Mouse (Mus musculus): ENCODE data around the gene Clybl. TPM values are rescaled to one million over a fixed set of nuclear protein-coding genes. Genes with fewer than 3 reads are reported as not detected.

Clybl gene
- polyA plus RNA-seq, 1 experiment from 2014 or later: 21.6 TPM

DNA sequence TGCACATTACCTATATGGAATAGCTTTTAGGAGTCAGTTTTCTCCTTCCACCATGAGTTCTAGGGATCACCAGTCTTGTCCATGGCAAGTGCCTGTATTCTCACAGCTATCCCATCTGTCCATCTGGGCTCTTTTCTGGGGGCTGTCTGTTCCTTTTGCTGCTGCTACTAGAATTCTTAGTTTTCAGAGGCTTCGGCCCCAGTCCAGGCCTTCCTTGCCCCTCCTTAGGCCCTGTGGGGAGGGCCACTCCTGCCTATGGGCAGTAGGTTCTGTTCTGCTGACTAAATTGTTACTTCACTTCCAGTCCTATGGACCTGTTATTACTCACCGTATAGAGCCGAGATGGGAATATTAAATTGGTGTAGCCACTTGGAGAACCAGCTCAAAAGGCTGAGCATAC, 182.5 kb downstream of the Clybl start:
- no peak overlapping the region for H3K4me2 ChIP-seq (ENCODE audit: low read length)
- no peaks in the 10 kb centered on the region for H3K27me3 ChIP-seq (replicated peaks; ENCODE audit: control insufficient read depth, insufficient read depth, low read length)

DNA sequence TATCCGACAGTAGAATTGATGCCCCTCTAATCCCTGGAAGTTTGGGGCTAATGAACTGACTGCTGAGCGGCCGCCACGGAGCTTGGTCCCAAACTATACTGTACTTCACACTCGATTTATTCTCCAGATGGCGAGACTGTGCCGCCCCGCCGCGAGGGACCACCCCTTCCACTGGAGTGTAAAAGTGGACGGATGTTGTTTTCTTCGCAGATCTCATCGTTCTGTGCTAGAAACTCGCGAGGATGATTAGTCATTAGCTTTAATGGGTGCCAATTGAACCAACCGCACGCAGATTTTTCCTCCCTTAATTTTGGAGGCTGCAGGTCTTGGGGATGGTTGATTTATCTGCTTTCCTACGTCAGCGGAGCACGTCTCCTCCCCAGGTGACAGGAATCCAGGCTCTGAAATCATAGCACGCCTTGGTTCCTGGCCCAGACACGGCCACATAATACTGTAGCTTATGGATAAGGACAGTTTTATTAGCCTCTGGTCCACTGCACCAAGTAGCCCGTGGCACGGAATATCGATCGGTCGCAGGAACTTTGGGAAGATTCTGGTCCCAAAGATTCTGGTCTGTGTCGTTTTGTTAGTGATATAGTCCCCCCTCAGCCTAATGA, 185.9 kb downstream of the Clybl start:
- Histone ChIP-seq H3K4me1 (ENCODE audit: control insufficient read depth, insufficient read depth, low read depth, low read length) (0 out of 2 replicates have a peak, but pooled peaks cover 2% of the 10 kb centered on the region), H3K27ac (ENCODE audit: low read depth, low read length) (peak overlapping the region; percentile 64), H3K27me3 (replicated peaks; ENCODE audit: control insufficient read depth, insufficient read depth, low read length) (peaks cover 2% of the 10 kb centered on the region; the same call in 1 of the 2 replicates), H3K4me3 (ENCODE audit: low read length) (no peak overlapping the region), H3K36me3 (ENCODE audit: control insufficient read depth, insufficient read depth, low read length) (no peaks in the 10 kb centered on the region), H3K9ac (ENCODE audit: low read depth, low read length) (no peak overlapping the region), H3K4me2 (ENCODE audit: low read length) (peak overlapping the region; percentile 27), H3K9me3 (ENCODE audit: control insufficient read depth, low read length) (no peaks in the 10 kb centered on the region)
- ATAC-seq: peak; percentile 91
- 54% methylated on average over 28 of the region's 28 CpGs for WGBS

More for the DNA sequence above, 182.5 kb downstream of the Clybl start:
- Histone ChIP-seq H3K27ac (ENCODE audit: low read depth, low read length) (no peak overlapping the region; the same call in 1 of the 2 replicates), H3K4me1 (ENCODE audit: control insufficient read depth, insufficient read depth, low read depth, low read length) (0 out of 2 replicates have a peak, but pooled peaks cover 2% of the 10 kb centered on the region), H3K9ac (ENCODE audit: low read depth, low read length) (no peak overlapping the region), H3K9me3 (ENCODE audit: control insufficient read depth, low read length) (no peaks in the 10 kb centered on the region), H3K36me3 (ENCODE audit: control insufficient read depth, insufficient read depth, low read length) (no peaks in the 10 kb centered on the region), H3K4me3 (ENCODE audit: low read length) (no peak overlapping the region)
- 93% methylated on average over 3 of the region's 3 CpGs for WGBS
- ATAC-seq: no peak

DNA sequence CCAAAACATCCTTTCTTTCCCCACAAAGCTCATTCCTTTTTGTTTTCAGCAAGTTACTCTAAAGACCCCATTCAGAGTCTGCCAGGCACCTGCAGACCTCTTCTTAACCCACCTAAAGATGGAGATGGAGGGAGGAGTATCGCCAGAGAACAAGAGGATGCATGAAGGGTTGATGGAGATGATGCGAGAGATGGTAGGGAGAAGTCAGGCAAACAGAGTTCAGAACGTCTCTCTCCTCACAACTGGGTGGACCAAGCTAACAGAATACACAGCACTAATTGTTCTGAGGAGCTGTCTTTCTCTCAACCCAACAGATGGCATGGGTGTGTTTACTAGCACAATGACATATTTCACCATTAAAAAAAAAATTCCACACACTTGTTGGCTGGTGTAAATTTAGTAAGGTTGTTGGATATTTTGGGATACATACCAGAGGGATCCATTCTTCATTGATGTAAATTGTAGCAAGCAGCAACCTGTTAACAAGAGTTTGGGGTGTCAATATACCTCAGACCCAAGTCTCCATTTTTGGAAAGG, 186.4 kb downstream of the Clybl start:
- 66% methylated on average over 3 of the region's 3 CpGs for WGBS
- Histone ChIP-seq H3K9ac (ENCODE audit: low read depth, low read length) (no peak overlapping the region), H3K4me3 (ENCODE audit: low read length) (no peak overlapping the region), H3K4me2 (ENCODE audit: low read length) (no peak overlapping the region; the same call in 1 of the 2 replicates), H3K27ac (ENCODE audit: low read depth, low read length) (peak overlapping the region; percentile 64), H3K36me3 (ENCODE audit: control insufficient read depth, insufficient read depth, low read length) (no peaks in the 10 kb centered on the region), H3K9me3 (ENCODE audit: control insufficient read depth, low read length) (no peaks in the 10 kb centered on the region), H3K27me3 (replicated peaks; ENCODE audit: control insufficient read depth, insufficient read depth, low read length) (peaks cover 2% of the 10 kb centered on the region; the same call in 1 of the 2 replicates), H3K4me1 (ENCODE audit: control insufficient read depth, insufficient read depth, low read depth, low read length) (0 out of 2 replicates have a peak, but pooled peaks cover 2% of the 10 kb centered on the region)
- no peak for ATAC-seq

DNA sequence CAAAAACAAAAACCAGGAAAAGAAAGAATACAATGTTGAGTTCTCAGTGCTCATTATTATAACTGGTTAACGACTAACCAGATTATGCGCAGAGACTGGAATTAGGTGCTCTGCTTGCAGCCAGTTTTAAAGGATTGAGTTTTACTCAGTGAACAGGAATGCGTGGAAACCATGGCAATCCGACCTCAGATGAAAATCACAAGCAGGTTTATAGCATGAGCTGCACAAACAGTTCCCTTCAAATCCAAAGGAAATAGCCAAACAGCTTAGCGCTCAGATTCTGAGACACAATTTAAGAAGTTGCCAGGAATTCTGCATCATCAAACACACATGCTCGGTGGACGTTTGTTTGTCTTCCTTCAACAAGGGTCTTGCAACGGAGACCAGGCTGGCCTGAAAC, 187.0 kb downstream of the Clybl start:
- no peak overlapping the region for H3K4me2 ChIP-seq (ENCODE audit: low read length)
- H3K27me3 ChIP-seq (replicated peaks; ENCODE audit: control insufficient read depth, insufficient read depth, low read length): peaks cover 2% of the 10 kb centered on the region; the same call in 1 of the 2 replicates
- H3K4me1 ChIP-seq (ENCODE audit: control insufficient read depth, insufficient read depth, low read depth, low read length): peaks cover 3% of the 10 kb centered on the region; the same call in 1 of the 2 replicates
- H3K9ac ChIP-seq (ENCODE audit: low read depth, low read length): no peak overlapping the region
- H3K9me3 ChIP-seq (ENCODE audit: control insufficient read depth, low read length): no peaks in the 10 kb centered on the region
- H3K4me3 ChIP-seq (ENCODE audit: low read length): no peak overlapping the region
- WGBS: 75% methylated on average over 8 of the region's 8 CpGs
- H3K27ac ChIP-seq (ENCODE audit: low read depth, low read length): no peak overlapping the region
- no peaks in the 10 kb centered on the region for H3K36me3 ChIP-seq (ENCODE audit: control insufficient read depth, insufficient read depth, low read length)
- no peak for ATAC-seq

DNA sequence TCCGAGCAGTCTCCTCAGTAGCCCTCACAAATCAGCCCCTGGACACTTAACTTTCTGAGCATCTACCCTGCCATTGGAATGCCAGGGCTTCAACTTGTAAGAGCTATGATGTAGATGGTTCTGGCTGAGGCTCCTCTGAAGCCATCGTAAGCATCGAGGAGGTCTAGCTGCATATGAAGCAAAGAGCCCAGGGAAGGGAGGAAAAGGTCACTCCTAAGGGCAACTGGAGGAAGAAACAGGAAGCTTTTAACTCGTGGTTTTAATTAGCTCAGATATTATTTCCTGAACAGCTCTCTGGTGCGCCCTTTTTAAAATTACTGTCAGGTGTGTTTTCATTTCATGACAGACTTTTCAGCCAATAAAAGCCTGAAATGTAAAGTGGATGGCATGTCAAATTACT, 190.5 kb downstream of the Clybl start:
- Histone ChIP-seq H3K4me1 (ENCODE audit: control insufficient read depth, insufficient read depth, low read depth, low read length) (peaks cover 4% of the 10 kb centered on the region), H3K36me3 (ENCODE audit: control insufficient read depth, insufficient read depth, low read length) (no peaks in the 10 kb centered on the region), H3K4me2 (ENCODE audit: low read length) (no peak overlapping the region), H3K9me3 (ENCODE audit: control insufficient read depth, low read length) (no peaks in the 10 kb centered on the region), H3K4me3 (ENCODE audit: low read length) (no peak overlapping the region), H3K9ac (ENCODE audit: low read depth, low read length) (no peak overlapping the region), H3K27me3 (replicated peaks; ENCODE audit: control insufficient read depth, insufficient read depth, low read length) (peaks cover 6% of the 10 kb centered on the region), H3K27ac (ENCODE audit: low read depth, low read length) (no peak overlapping the region)
- ATAC-seq: no peak
- 69% methylated on average over 5 of the region's 5 CpGs for WGBS

DNA sequence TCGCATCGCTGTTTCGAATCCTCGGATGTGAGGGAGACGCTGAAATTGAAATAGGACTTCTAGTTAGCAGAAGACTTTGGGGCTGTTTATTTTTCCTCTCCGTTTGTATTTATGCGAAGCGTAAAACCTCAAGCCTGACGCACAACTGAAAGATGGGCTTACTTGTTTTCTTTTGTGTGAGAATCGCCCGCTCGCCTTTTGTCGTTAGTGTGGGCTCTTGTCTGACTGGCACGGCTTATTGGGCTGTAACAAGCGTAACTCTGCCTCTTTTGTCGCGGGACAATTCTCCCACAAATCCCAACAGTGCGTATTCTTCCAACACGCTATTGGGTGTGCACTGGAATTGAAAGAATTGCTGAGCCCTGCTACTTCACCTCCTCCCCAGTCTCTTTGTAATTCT, 192.0 kb downstream of the Clybl start:
- Histone ChIP-seq H3K4me3 (ENCODE audit: low read length) (peak overlapping the region; percentile 18), H3K4me2 (ENCODE audit: low read length) (peak overlapping the region; percentile 45), H3K9ac (ENCODE audit: low read depth, low read length) (peak overlapping the region; percentile 31), H3K9me3 (ENCODE audit: control insufficient read depth, low read length) (no peaks in the 10 kb centered on the region), H3K27me3 (replicated peaks; ENCODE audit: control insufficient read depth, insufficient read depth, low read length) (peaks cover 6% of the 10 kb centered on the region), H3K36me3 (ENCODE audit: control insufficient read depth, insufficient read depth, low read length) (no peaks in the 10 kb centered on the region), H3K4me1 (ENCODE audit: control insufficient read depth, insufficient read depth, low read depth, low read length) (peaks cover 3% of the 10 kb centered on the region), H3K27ac (ENCODE audit: low read depth, low read length) (peak overlapping the region; percentile 54)
- 9% methylated on average over 19 of the region's 19 CpGs for WGBS
- ATAC-seq: peak; percentile 65

DNA sequence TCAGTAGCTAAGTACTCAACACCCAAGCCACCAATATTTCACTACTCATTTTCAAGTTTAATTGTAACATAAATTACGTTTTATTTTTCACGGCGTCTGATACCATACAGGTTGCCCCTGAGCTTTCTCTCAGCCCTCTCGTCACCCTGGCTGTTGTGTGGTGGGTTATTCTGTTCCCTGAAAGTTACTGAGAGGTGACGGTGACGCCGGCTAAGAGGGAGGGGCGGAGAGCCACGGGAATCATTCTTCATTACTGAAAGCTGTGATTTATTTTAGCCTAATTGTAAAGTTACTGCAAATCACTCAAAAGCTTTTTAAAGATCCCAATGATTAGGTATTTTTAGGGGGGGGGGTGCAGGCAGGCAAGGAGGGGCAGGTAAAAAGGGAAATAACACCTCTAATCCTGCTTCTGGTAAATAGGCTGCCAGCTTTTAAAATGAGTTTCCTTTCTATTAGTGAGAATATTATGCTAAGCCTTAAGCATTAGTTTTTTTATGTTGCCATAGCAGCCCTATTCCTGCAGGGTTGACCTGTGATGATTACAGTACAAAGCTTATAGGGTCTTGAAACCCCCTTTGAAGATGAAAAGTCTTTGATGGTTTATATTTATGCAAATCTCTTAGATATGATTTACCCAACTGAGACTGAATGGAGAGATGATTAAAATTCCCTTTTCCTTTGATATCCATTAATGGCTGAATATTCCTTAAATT, 192.9 kb downstream of the Clybl start:
- ATAC-seq: peak; percentile 34
- H3K4me1 ChIP-seq (ENCODE audit: control insufficient read depth, insufficient read depth, low read depth, low read length): peaks cover 3% of the 10 kb centered on the region
- H3K4me3 ChIP-seq (ENCODE audit: low read length): no peak overlapping the region
- no peak overlapping the region for H3K4me2 ChIP-seq (ENCODE audit: low read length)
- H3K9ac ChIP-seq (ENCODE audit: low read depth, low read length): no peak overlapping the region
- 11% methylated on average over 9 of the region's 9 CpGs for WGBS
- H3K36me3 ChIP-seq (ENCODE audit: control insufficient read depth, insufficient read depth, low read length): no peaks in the 10 kb centered on the region
- H3K27ac ChIP-seq (ENCODE audit: low read depth, low read length): peak overlapping the region; percentile 48
- H3K27me3 ChIP-seq (replicated peaks; ENCODE audit: control insufficient read depth, insufficient read depth, low read length): peaks cover 6% of the 10 kb centered on the region
- no peaks in the 10 kb centered on the region for H3K9me3 ChIP-seq (ENCODE audit: control insufficient read depth, low read length)

DNA sequence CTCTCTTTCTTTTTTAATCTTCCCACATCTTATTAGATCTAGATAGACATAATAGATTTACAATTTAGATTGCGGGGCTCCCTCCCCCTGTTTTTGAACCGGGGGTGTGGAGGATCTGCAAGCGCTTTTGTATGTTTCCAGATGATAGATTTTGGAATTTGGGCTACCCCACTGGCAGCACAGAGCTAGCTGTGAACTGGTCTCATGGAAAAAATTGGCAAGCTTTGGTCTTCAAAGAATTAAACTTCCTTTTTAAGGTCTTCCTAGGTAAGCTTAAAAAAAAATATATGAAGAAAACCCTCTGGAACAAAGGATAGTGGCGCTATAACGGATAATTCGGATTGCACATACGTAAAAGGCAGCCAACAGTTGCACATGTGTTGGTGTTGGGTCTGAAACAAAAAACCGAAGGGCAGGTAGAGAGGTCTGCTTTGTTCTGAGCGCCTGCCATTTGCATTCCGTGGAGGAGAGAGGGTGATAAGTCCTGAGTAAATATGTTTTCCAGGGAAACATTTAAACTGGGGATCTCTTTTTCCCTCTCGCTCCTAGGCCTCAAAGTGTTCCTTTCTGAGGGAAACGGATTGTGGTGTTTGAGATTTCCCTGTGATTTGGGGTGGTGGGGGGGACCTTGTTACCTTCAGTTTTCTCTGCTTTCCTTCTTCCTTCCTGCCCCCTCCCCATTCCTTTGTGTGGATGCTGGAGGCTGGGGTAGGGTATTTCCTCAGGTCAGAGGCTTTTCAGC, 193.7 kb downstream of the Clybl start:
- peak overlapping the region; percentile 66 for H3K27ac ChIP-seq (ENCODE audit: low read depth, low read length)
- H3K9ac ChIP-seq (ENCODE audit: low read depth, low read length): peak overlapping the region; percentile 45
- H3K9me3 ChIP-seq (ENCODE audit: control insufficient read depth, low read length): no peaks in the 10 kb centered on the region
- no peak overlapping the region; the same call in 1 of the 2 replicates for H3K4me3 ChIP-seq (ENCODE audit: low read length)
- no peaks in the 10 kb centered on the region for H3K36me3 ChIP-seq (ENCODE audit: control insufficient read depth, insufficient read depth, low read length)
- WGBS: 41% methylated on average over 12 of the region's 12 CpGs
- no peak for ATAC-seq
- H3K27me3 ChIP-seq (replicated peaks; ENCODE audit: control insufficient read depth, insufficient read depth, low read length): peaks cover 6% of the 10 kb centered on the region
- H3K4me1 ChIP-seq (ENCODE audit: control insufficient read depth, insufficient read depth, low read depth, low read length): peaks cover 3% of the 10 kb centered on the region
- H3K4me2 ChIP-seq (ENCODE audit: low read length): peak overlapping the region; percentile 34

Measured in hindbrain, embryonic 16.5 days (tissue).